14 mouse cellular contexts compared by ENCODE assay signal in the genomic region with DNA sequence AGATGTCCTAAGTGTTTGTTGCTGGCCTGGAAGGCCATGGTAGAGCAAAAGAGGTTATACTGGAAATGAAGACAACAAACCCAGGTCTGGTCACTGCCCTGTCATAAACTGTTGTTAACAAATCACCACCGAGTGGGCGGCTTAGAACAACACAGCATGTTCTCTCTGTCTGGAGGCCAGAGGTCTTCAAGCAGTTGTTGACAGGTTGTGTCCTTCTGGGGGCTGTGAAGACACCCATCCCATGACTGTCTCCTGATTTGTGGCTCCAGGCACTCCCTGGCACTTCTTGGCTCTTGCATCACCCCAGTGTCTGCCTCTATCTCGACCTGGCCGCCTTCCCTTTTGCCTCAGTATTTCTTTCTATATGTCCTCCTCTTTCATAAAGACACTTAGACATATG. TPM values are rescaled to one million over a fixed set of nuclear protein-coding genes. Genes with fewer than 3 reads are reported as not detected.
A peak's percentile ranks its signal among the peaks of the same experiment; 100 is the strongest.
DNase-seq lines count a peak whose midpoint lies in the region; ATAC-seq and TF ChIP-seq lines count a peak whose summit lies in the region.
"Had no signal": no experiment of that assay in that cellular context is flagged by ENCODE, and none has a peak within 500 bp of the region (broad histone marks: within the 10 kb centered on the region; RNA-seq: fewer than 3 reads in every experiment).

No protein-coding gene starts in this region.

- 46% methylated on average over 4 of the region's 4 CpGs for WGBS in kidney, embryonic 15.5 days
- WGBS in cerebellum, adult 2 months = 65% methylated on average over 4 of the region's 4 CpGs

- no peak for TF ChIP-seq CTCF in embryonic fibroblast, embryonic 13.5 days (IDR thresholded peaks at IDR 0.05; ENCODE audit: borderline replicate concordance, insufficient read depth, low read length)
- TF ChIP-seq CTCF in cerebellum, adult 2 months (IDR thresholded peaks at IDR 0.05; ENCODE audit: borderline replicate concordance, insufficient read depth, low read depth, low read length) = no peak

- peaks cover 14% of the 10 kb centered on the region for H3K27me3 ChIP-seq in kidney, embryonic 15.5 days
- H3K27me3 ChIP-seq in cerebellum, adult 2 months (ENCODE audit: control insufficient read depth, insufficient read depth, low read length) = no peaks in the 10 kb centered on the region
- H3K27me3 ChIP-seq: limb, embryonic 15.5 days had no signal

- peaks cover 42% of the 10 kb centered on the region for H3K4me1 ChIP-seq in kidney, embryonic 15.5 days
- peaks cover 22% of the 10 kb centered on the region for H3K4me1 ChIP-seq in embryonic fibroblast, embryonic 13.5 days (ENCODE audit: control insufficient read depth, insufficient read depth, low read length)
- H3K4me1 ChIP-seq in cerebellum, adult 2 months (ENCODE audit: control insufficient read depth, insufficient read depth, low read length) = no peaks in the 10 kb centered on the region; the same call in 1 of the 2 replicates

- peak; percentile 30 for DNase-seq in adrenal gland, postnatal 14 days
- no peak for DNase-seq in adrenal gland, postnatal 4 days (ENCODE audit: low spot score in 2 of 2)
- no peak for DNase-seq in kidney, postnatal 10 days
- DNase-seq in lung, postnatal 36 days = peak; percentile 82
- DNase-seq in liver = no peak
- no peak for DNase-seq in cerebellum, adult 2 months

- H3K4me3 ChIP-seq in kidney, embryonic 15.5 days (replicated peaks) = no peak overlapping the region
- H3K4me3 ChIP-seq in embryonic fibroblast, embryonic 13.5 days (ENCODE audit: insufficient read depth, low read length) = no peak overlapping the region
- H3K4me3 ChIP-seq in cerebellum, adult 2 months (replicated peaks; ENCODE audit: insufficient read depth, low read depth, low read length) = no peak overlapping the region
- H3K4me3 ChIP-seq: limb, embryonic 15.5 days; neural tube, embryonic 13.5 days had no signal

- H3K4me2 ChIP-seq in kidney, embryonic 15.5 days = no peak overlapping the region
- H3K4me2 ChIP-seq: limb, embryonic 15.5 days; neural tube, embryonic 13.5 days had no signal

- H3K9me3 ChIP-seq in kidney, embryonic 15.5 days (replicated peaks) = no peaks in the 10 kb centered on the region
- H3K9me3 ChIP-seq: limb, embryonic 15.5 days; neural tube, embryonic 13.5 days had no signal

- H3K36me3 ChIP-seq in kidney, embryonic 15.5 days = no peaks in the 10 kb centered on the region
- H3K36me3 ChIP-seq: limb, embryonic 15.5 days; neural tube, embryonic 13.5 days had no signal

- no peak for ATAC-seq in kidney, embryonic 15.5 days (replicated peaks; ENCODE audit: low FRiP score)
- ATAC-seq: hindbrain, embryonic 16.5 days had no signal

- peak overlapping the region; percentile 82 for H3K27ac ChIP-seq in kidney, embryonic 15.5 days
- H3K27ac ChIP-seq in embryonic fibroblast, embryonic 13.5 days (ENCODE audit: insufficient read depth, low read length) = peak overlapping the region; percentile 79
- no peak overlapping the region; the same call in 1 of the 2 replicates for H3K27ac ChIP-seq in cerebellum, adult 2 months (ENCODE audit: insufficient read depth, low read length)
- H3K27ac ChIP-seq: neural tube, embryonic 13.5 days had no signal

- H3K9ac ChIP-seq in kidney, embryonic 15.5 days = no peak overlapping the region
- H3K9ac ChIP-seq: limb, embryonic 15.5 days; neural tube, embryonic 13.5 days had no signal

- no peak for TF ChIP-seq POLR2A in embryonic fibroblast, embryonic 13.5 days (IDR thresholded peaks at IDR 0.05; ENCODE audit: low read depth, low read length)
- TF ChIP-seq POLR2A in cerebellum, adult 2 months (IDR thresholded peaks at IDR 0.05; ENCODE audit: borderline replicate concordance, insufficient read depth, low read length) = no peak

RNA-seq across cellular contexts. Expression of gene Cttnbp2nl, which starts 2.7 kb away (rescaled TPM):
- 22.9 and 27.3 TPM in 2 replicates for total RNA-seq in adrenal gland, postnatal 14 days (2021)
- total RNA-seq in adrenal gland, postnatal 4 days (2021) = 10 to 100 TPM; 26.6 to 32.0 TPM
- polyA plus RNA-seq in kidney, embryonic 15.5 days (2015; fragmentation: Nextera tagmentation; extraction: Ambion mirVana) = 26.4 and 29.4 TPM in 2 replicates
- 54.8 and 74.0 TPM in 2 replicates for polyA plus RNA-seq in embryonic fibroblast, embryonic 13.5 days (2011; ENCODE audit: insufficient read length, low read depth, missing spikeins)
- 7.4 TPM in 2 replicates for polyA plus RNA-seq in cerebellum, adult 2 months (2012; rRNA removed)

RNA-seq across cellular contexts. Expression of gene 4930564D02Rik, which starts 11.0 kb away (rescaled TPM):
- total RNA-seq in adrenal gland, postnatal 14 days (2021) = not detected in 2 replicates
- total RNA-seq in adrenal gland, postnatal 4 days (2021) = not detected
- not detected in 2 replicates for polyA plus RNA-seq in kidney, embryonic 15.5 days (2015; fragmentation: Nextera tagmentation; extraction: Ambion mirVana)
- polyA plus RNA-seq in embryonic fibroblast, embryonic 13.5 days (2011; ENCODE audit: insufficient read length, low read depth, missing spikeins) = not detected in 2 replicates
- not detected in 2 replicates for polyA plus RNA-seq in cerebellum, adult 2 months (2012; rRNA removed)
- total RNA-seq: ES-E14; gastrocnemius, postnatal 14 days; layer of hippocampus, postnatal 14 days had no signal
- polyA plus RNA-seq: hindbrain, embryonic 16.5 days; limb, embryonic 15.5 days; neural tube, embryonic 13.5 days had no signal

Comparison
In these comparisons a context has a peak if more than half of its experiments do, and no peak if none do; other contexts are left out.
1. DNase-seq: peak in adrenal gland, postnatal 14 days (single experiment) and lung, postnatal 36 days (single experiment); none in adrenal gland, postnatal 4 days (0 of 2), kidney, postnatal 10 days (single experiment), liver (single experiment) and cerebellum, adult 2 months (0 of 2).